Mouse (Mus musculus): ENCODE results near the gene Sgca.

GRCm38 (mm10) chr11:95024439-95025184 is 48.5 kb upstream of the Sgca start:
- no peak for TF ChIP-seq CTCF (IDR thresholded peaks at IDR 0.05; ENCODE audit: borderline replicate concordance, insufficient read depth, low read length)
- no peak for TF ChIP-seq POLR2A (IDR thresholded peaks at IDR 0.05; ENCODE audit: low read depth, low read length)
